ENCODE assay signal across 14 mouse cellular contexts in genomic region chr13:83360529-83360928, GRCm38 (mm10).
"Had no signal": no experiment of that assay in that cellular context is flagged by ENCODE, and none has a peak within 500 bp of the region (broad histone marks: within the 10 kb centered on the region; RNA-seq: fewer than 3 reads in every experiment).

No protein-coding gene starts in this region.

- H3K4me2 ChIP-seq: limb, embryonic 13.5 days; lung, embryonic 15.5 days; neural tube, embryonic 12.5 days had no signal

- H3K9me3 ChIP-seq: limb, embryonic 13.5 days; lung, embryonic 15.5 days; megakaryocyte, embryonic 14.5 days; neural tube, embryonic 12.5 days had no signal

- DNase-seq: kidney, adult 2 months; kidney, postnatal 25 days; layer of hippocampus, adult 9-11 months; left cerebral cortex, postnatal 4 days; lung, postnatal 14 days; midbrain, embryonic 14.5 days; thymus, postnatal 4 days had no signal

- ATAC-seq: intestine, embryonic 16.5 days had no signal

- H3K36me3 ChIP-seq: limb, embryonic 13.5 days; lung, embryonic 15.5 days; neural tube, embryonic 12.5 days had no signal

- H3K4me1 ChIP-seq: limb, embryonic 13.5 days; lung, embryonic 15.5 days; neural tube, embryonic 12.5 days had no signal

- H3K4me3 ChIP-seq: limb, embryonic 13.5 days; lung, embryonic 15.5 days; megakaryocyte, embryonic 14.5 days; neural tube, embryonic 12.5 days had no signal

- H3K27me3 ChIP-seq: limb, embryonic 13.5 days; lung, embryonic 15.5 days; megakaryocyte, embryonic 14.5 days; neural tube, embryonic 12.5 days had no signal

- H3K27ac ChIP-seq: limb, embryonic 13.5 days; lung, embryonic 15.5 days; macrophage; neural tube, embryonic 12.5 days; stomach, postnatal 0 days had no signal

- H3K9ac ChIP-seq: limb, embryonic 13.5 days; lung, embryonic 15.5 days; neural tube, embryonic 12.5 days had no signal
